Mouse (Mus musculus) hindbrain, embryonic 13.5 days (tissue): Measurements from ENCODE around the gene Nadk2. TPM values are rescaled to one million over a fixed set of nuclear protein-coding genes. Genes with fewer than 3 reads are reported as not detected.

Source experiments
- ATAC-seq: fragments of 200-750 bp; cut with Nextera tagmentation; 2 replicates; pipeline ENCODE4 v1.8.0; 2017; ENCODE audit warnings: moderate TSS enrichment; ENCODE audit not compliant: low FRiP score
- H3K27ac ChIP-seq: fragments of 300-500 bp; sonication (generic); 2 replicates; pipeline ENCODE4 v1.5.1; 2015; ENCODE audit warnings: inconsistent platforms, mild to moderate bottlenecking, moderate library complexity
- H3K27me3 ChIP-seq: fragments of 300-500 bp; sonication (generic); 2 replicates; pipeline ENCODE4 v1.6.1; 2015; ENCODE audit warnings: mild to moderate bottlenecking, inconsistent platforms
- H3K36me3 ChIP-seq: fragments of 300-500 bp; sonication (generic); 2 replicates; pipeline ENCODE4 v1.6.1; 2015; ENCODE audit warnings: mild to moderate bottlenecking, inconsistent platforms
- H3K4me1 ChIP-seq: fragments of 300-500 bp; sonication (generic); replicated peaks from 2 replicates; pipeline ENCODE4 v1.6.1; 2015; ENCODE audit warnings: inconsistent platforms
- H3K4me2 ChIP-seq: fragments of 300-500 bp; sonication (generic); 2 replicates; pipeline ENCODE4 v1.6.1; 2015; ENCODE audit warnings: inconsistent platforms, mild to moderate bottlenecking, moderate library complexity
- H3K4me3 ChIP-seq: fragments of 300-500 bp; sonication (generic); 2 replicates; pipeline ENCODE4 v1.5.1; 2015; ENCODE audit warnings: mild to moderate bottlenecking, inconsistent platforms
- H3K9ac ChIP-seq: fragments of 300-500 bp; sonication (generic); 2 replicates; pipeline ENCODE4 v1.6.1; 2015; ENCODE audit warnings: mild to moderate bottlenecking, inconsistent platforms
- H3K9me3 ChIP-seq: fragments of 300-500 bp; sonication (generic); 2 replicates; pipeline ENCODE4 v1.6.1; 2016; ENCODE audit warnings: inconsistent platforms
- WGBS: fragments of 180-500 bp; shearing (Covaris S2); methylation state at CpG from one replicate; pipeline ENCODE4 v1.1.7; 2015; 5-methylcytosine and 5-hydroxymethylcytosine counted together
- polyA plus RNA-seq: library from polyadenylated mRNA; unstranded; fragments of >200 nt; fragmentation: Nextera tagmentation; extraction: Ambion mirVana; gene quantifications from 2 replicates; pipeline ENCODE4 v1.2.1, GENCODE M21; 2015

Gene Nadk2
- polyA plus RNA-seq, 1 experiment from 2014 or later: 30.9 TPM

DNA sequence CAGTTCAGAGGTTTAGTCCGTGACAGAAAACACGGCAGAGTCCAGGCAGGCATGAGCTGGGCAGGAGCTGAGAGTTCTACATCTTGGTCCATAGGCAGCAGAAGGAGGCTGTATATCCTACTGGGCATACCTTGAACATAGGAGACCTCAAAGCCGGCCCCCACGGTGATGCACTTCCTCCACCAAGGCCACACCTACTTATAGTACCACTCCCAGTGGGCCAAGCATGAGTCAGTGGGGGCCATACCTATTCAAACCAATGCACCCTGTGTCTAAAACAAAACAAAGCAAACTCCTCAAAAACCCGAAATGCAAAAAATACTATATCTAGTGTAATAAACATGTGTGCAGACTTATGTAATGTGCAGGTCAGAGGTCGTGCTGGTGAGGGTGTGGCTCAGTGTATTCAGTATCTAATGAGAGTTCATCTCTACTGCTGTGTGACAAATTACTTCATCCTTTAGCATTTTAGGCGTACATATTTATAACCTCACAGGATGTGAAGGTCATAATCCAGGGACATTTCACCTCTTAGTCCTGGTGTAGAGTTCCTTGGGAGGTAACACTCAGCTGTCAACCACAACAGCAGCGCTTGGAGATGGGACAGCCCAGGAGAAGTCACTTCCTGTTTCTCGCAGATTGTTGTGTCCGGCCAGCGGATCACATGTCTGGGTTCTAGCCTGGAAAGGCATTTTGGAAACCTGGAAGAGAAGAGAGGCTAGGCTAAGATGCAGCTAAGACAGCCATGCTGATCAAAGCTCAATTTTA, 22.7 kb downstream of the Nadk2 start:
- H3K9ac ChIP-seq: no peak overlapping the region
- WGBS: 75% methylated on average over 11 of the region's 11 CpGs
- ATAC-seq: peak; percentile 51
- peaks cover 9% of the 10 kb centered on the region for H3K4me1 ChIP-seq
- H3K9me3 ChIP-seq: no peaks in the 10 kb centered on the region
- H3K4me2 ChIP-seq: 0 out of 2 replicates have a peak overlapping the region, but pooled peaks have one; percentile 22
- no peaks in the 10 kb centered on the region for H3K27me3 ChIP-seq
- H3K4me3 ChIP-seq: no peak overlapping the region
- no peak overlapping the region for H3K27ac ChIP-seq
- H3K36me3 ChIP-seq: peaks cover 27% of the 10 kb centered on the region

DNA sequence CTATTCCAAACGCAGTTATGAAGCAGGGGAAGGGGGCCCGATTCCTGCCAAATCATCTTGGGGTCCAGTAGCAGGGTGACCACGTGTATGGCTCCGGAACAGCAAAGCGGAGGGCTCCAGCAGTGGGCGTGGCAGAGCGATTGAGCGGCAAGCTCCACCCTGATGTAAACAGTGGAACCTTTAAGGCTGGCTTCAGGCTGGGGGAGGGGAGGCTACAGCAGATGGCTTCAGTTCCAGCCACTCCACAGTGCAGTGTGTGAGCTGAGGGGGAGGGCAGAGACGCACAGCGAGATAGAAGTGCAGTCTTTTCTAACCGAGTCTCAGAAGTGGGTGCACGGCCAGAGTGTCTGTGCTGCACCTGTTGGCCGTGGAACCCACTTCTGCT, 23.3 kb downstream of the Nadk2 start:
- 0 out of 2 replicates have a peak overlapping the region, but pooled peaks have one; percentile 22 for H3K4me2 ChIP-seq
- H3K4me3 ChIP-seq: no peak overlapping the region
- no peak overlapping the region for H3K9ac ChIP-seq
- no peaks in the 10 kb centered on the region for H3K27me3 ChIP-seq
- 22% methylated on average over 13 of the region's 13 CpGs for WGBS
- peaks cover 9% of the 10 kb centered on the region for H3K4me1 ChIP-seq
- H3K27ac ChIP-seq: no peak overlapping the region
- peaks cover 29% of the 10 kb centered on the region for H3K36me3 ChIP-seq
- ATAC-seq: peak; percentile 82
- H3K9me3 ChIP-seq: no peaks in the 10 kb centered on the region

- Histone ChIP-seq H3K4me1 (peaks cover 16% of the 10 kb centered on the region), H3K9me3 (no peaks in the 10 kb centered on the region), H3K27ac (no peak overlapping the region), H3K4me2 (no peak overlapping the region), H3K27me3 (no peaks in the 10 kb centered on the region), H3K4me3 (no peak overlapping the region), H3K36me3 (peaks cover 51% of the 10 kb centered on the region), H3K9ac (no peak overlapping the region)
- WGBS: 90% methylated on average over 4 of the region's 4 CpGs
- ATAC-seq: no peak
Observed at GRCm38 (mm10) chr15:9096865-9097264, 25.8 kb downstream of the Nadk2 start.

DNA sequence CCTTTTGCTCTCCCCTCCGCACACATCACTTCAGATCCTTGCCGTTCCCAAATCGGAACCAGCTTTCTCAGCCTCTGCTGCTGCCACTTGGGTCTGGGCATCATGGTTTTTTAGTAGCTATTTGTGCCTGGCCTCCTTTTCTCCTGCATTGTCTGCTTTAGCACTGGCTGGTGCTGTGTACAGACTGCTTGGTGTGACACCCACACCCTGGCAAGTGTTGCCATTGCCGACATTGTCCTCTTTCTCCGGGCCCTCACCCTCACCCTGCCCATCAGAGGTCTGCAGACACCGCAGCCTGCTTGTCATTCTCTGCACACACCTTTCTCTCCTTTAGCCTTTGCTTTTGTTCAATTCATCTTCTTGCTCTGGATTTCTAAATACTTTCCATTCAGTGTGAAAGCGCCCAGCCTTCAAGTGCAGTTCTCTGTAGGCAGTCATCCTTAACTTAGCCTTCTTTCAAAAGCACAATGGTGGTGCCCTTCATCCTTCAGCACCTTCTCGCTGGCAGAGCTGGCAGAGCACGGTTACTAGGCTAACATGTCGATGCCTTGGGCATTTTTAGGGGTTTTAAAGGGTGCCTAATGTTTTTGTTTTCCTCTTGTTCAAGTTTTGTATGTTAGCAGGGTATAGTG, 29.5 kb downstream of the Nadk2 start:
- H3K4me1 ChIP-seq: peaks cover 12% of the 10 kb centered on the region
- H3K9me3 ChIP-seq: no peaks in the 10 kb centered on the region
- no peak overlapping the region for H3K9ac ChIP-seq
- no peaks in the 10 kb centered on the region for H3K27me3 ChIP-seq
- no peak overlapping the region for H3K4me3 ChIP-seq
- no peak overlapping the region for H3K4me2 ChIP-seq
- H3K36me3 ChIP-seq: peaks cover 59% of the 10 kb centered on the region
- peak; percentile 75 for ATAC-seq
- WGBS: 79% methylated on average over 10 of the region's 10 CpGs
- H3K27ac ChIP-seq: 0 out of 2 replicates have a peak overlapping the region, but pooled peaks have one; percentile 18

GRCm38 (mm10) chr15:9106303-9107074, 35.4 kb downstream of the Nadk2 start:
- Histone ChIP-seq H3K9me3 (no peaks in the 10 kb centered on the region), H3K27ac (no peak overlapping the region), H3K9ac (no peak overlapping the region), H3K27me3 (no peaks in the 10 kb centered on the region), H3K4me1 (peaks cover 4% of the 10 kb centered on the region), H3K4me2 (no peak overlapping the region), H3K4me3 (no peak overlapping the region), H3K36me3 (peaks cover 48% of the 10 kb centered on the region)
- WGBS: 80% methylated on average over 13 of the region's 13 CpGs
- ATAC-seq: no peak

GRCm38 (mm10) chr15:9110526-9111347, 39.7 kb downstream of the Nadk2 start:
- Histone ChIP-seq H3K4me1 (no peaks in the 10 kb centered on the region), H3K36me3 (peaks cover 52% of the 10 kb centered on the region), H3K9me3 (no peaks in the 10 kb centered on the region), H3K9ac (no peak overlapping the region), H3K4me2 (no peak overlapping the region), H3K4me3 (no peak overlapping the region), H3K27ac (no peak overlapping the region), H3K27me3 (no peaks in the 10 kb centered on the region)
- WGBS: 86% methylated on average over 6 of the region's 6 CpGs
- no peak for ATAC-seq

DNA sequence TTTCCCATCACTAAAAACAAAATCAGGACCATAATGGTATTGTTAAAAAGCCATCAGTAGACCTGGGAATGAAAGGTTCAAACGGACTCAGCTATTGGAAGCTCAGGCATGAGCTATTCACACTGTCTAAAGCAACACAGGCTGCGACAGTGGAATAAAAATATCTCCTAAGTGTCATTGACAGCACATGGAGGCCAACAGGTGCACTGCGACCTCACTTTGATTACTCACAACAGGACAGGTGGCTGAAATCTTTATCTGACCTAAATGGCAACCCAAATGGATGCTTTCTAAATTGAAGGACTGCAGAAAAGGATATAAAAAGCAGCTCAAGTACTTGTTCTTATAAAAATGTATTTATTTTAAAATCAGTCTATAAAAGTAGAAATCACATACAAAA, 40.6 kb downstream of the Nadk2 start:
- no peak overlapping the region for H3K9ac ChIP-seq
- H3K36me3 ChIP-seq: peaks cover 56% of the 10 kb centered on the region
- 83% methylated on average over 3 of the region's 3 CpGs for WGBS
- H3K4me3 ChIP-seq: no peak overlapping the region
- no peaks in the 10 kb centered on the region for H3K9me3 ChIP-seq
- ATAC-seq: no peak
- no peaks in the 10 kb centered on the region for H3K27me3 ChIP-seq
- H3K4me2 ChIP-seq: no peak overlapping the region
- no peak overlapping the region for H3K27ac ChIP-seq
- H3K4me1 ChIP-seq: no peaks in the 10 kb centered on the region

- Histone ChIP-seq H3K36me3 (peaks cover 63% of the 10 kb centered on the region), H3K4me1 (no peaks in the 10 kb centered on the region), H3K9me3 (no peaks in the 10 kb centered on the region), H3K27me3 (no peaks in the 10 kb centered on the region), H3K4me2 (no peak overlapping the region), H3K9ac (no peak overlapping the region), H3K4me3 (no peak overlapping the region), H3K27ac (no peak overlapping the region)
- WGBS: 88% methylated on average over 9 of the region's 9 CpGs
- no peak for ATAC-seq
Observed at GRCm38 (mm10) chr15:9113556-9113955, 42.5 kb downstream of the Nadk2 start.

GRCm38 (mm10) chr15:9114131-9114530, 43.1 kb downstream of the Nadk2 start:
- WGBS: 87% methylated on average over 4 of the region's 4 CpGs
- Histone ChIP-seq H3K36me3 (peaks cover 69% of the 10 kb centered on the region), H3K4me1 (no peaks in the 10 kb centered on the region), H3K27me3 (no peaks in the 10 kb centered on the region), H3K9me3 (no peaks in the 10 kb centered on the region), H3K9ac (no peak overlapping the region), H3K4me3 (no peak overlapping the region), H3K4me2 (no peak overlapping the region), H3K27ac (no peak overlapping the region)
- no peak for ATAC-seq

- no peak for ATAC-seq
- H3K4me2 ChIP-seq: no peak overlapping the region
- H3K27ac ChIP-seq: no peak overlapping the region
- H3K4me1 ChIP-seq: no peaks in the 10 kb centered on the region
- H3K36me3 ChIP-seq: peaks cover 70% of the 10 kb centered on the region
- no peaks in the 10 kb centered on the region for H3K9me3 ChIP-seq
- no peak overlapping the region for H3K4me3 ChIP-seq
- H3K27me3 ChIP-seq: no peaks in the 10 kb centered on the region
- no peak overlapping the region for H3K9ac ChIP-seq
- 80% methylated on average over 5 of the region's 5 CpGs for WGBS
Observed at GRCm38 (mm10) chr15:9114599-9114998, 43.5 kb downstream of the Nadk2 start.

- no peak overlapping the region for H3K9ac ChIP-seq
- peaks cover 80% of the 10 kb centered on the region for H3K36me3 ChIP-seq
- H3K27me3 ChIP-seq: no peaks in the 10 kb centered on the region
- ATAC-seq: no peak
- no peak overlapping the region for H3K27ac ChIP-seq
- H3K9me3 ChIP-seq: no peaks in the 10 kb centered on the region
- no peak overlapping the region for H3K4me3 ChIP-seq
- H3K4me2 ChIP-seq: no peak overlapping the region
- 95% methylated on average over 4 of the region's 4 CpGs for whole genome bisulfite sequencing
- H3K4me1 ChIP-seq: no peaks in the 10 kb centered on the region
Observed at GRCm38 (mm10) chr15:9118852-9119251, 47.8 kb downstream of the Nadk2 start.

DNA sequence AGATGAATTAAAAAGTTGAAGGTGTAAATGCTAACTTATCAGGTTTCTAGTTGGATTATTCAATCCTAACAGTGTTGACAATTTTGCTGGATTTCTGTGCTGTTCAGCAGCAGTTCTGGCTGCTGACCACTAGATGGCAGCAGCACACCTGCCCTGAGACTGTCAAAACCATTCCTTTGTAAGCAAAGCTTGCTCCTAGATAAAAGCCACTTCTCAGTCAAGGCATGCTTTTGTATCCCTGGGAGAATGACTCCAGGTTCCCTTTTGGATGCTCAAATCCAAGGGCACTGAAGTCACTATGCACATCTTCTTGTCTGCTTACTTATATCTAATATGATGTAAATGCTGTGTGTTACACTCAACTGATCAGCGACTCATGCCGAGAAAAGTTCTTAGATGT, 49.0 kb downstream of the Nadk2 start:
- Histone ChIP-seq H3K4me3 (no peak overlapping the region), H3K9me3 (no peaks in the 10 kb centered on the region), H3K4me1 (no peaks in the 10 kb centered on the region), H3K27ac (0 out of 2 replicates have a peak overlapping the region, but pooled peaks have one; percentile 23), H3K4me2 (no peak overlapping the region), H3K9ac (no peak overlapping the region), H3K36me3 (peaks cover 81% of the 10 kb centered on the region), H3K27me3 (no peaks in the 10 kb centered on the region)
- ATAC-seq: peak; percentile 53; the same call in 1 of the 2 replicates
- 94% methylated on average over 2 of the region's 2 CpGs for WGBS
